Mouse (Mus musculus): ENCODE measurements around the gene Rnaset2b.
"Not testable (repeated sequence)": the region's sequence is repeated elsewhere in the genome, so short reads cannot be mapped to it uniquely, and the experiment has no call there.

DNA sequence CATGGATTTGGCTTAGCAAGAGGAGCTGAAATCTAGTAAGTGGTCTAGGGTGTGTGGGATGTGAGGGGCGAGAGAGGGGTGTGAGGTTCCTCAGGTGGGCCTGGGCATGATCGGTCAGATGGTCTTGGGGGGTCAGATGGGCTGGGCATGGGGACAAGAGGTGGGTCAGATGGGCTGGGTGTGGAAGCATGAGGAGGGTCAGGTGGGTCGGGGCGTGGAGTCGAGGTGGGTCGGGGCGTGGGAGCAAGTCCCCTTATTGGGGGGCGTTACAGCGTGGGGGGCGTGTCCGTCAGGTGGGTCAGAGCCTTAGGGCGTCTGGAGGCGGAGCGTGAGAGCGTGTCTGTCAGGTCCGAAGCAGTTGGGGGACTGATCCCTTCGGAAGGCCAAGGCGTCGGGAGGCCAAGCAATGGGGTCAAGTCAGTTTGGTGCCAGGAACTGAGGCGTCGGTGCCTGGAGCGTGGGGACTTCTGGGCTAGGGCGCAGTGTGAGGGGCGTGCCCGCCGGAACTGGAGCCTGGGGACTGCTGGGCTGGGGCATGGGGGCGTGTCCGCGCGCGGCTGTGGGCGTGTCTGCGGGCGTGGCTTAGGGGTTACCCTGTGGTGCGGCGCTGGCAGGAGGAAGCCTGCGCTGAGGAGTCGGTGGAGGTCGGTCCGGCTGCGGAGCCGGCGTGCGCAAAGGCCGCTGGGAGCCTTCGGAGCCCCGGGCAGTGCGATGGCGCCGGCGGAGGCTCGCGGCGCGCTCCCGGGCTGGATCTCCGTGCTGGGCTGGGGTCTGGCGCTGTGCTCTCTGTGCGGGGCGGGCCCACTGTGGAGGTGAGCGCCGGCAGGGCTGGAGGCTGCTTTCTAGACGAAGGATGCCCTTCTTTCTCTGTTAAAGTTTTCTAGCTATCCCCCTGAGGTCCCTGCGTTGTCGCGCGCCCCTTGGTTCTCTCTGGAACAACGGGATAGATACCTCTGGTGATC lies 8.1 kb downstream of the Rnaset2b start, which contains the start of gene Gm49721:
- TF ChIP-seq CTCF (IDR thresholded peaks at IDR 0.05; ENCODE audit: low read depth); EP300 (optimal IDR thresholded peaks at IDR 0.05): not testable (repeated sequence)

Data from stomach, postnatal 0 days (tissue).